Mouse (Mus musculus) G1E (cell line): ENCODE results near the gene Col19a1. TPM values are rescaled to one million over a fixed set of nuclear protein-coding genes. Genes with fewer than 3 reads are reported as not detected.

Experiments
- ATAC-seq: 2 replicates; pipeline ENCODE4 v1.8.0; 2016; ENCODE audit warnings: mild to moderate bottlenecking; ENCODE audit not compliant: insufficient number of reproducible peaks, poor library complexity, low FRiP score, severe bottlenecking; ENCODE audit errors: extremely low read depth
- DNase-seq: peaks from one replicate; pipeline ENCODE4 v3.0.0; 2012; ENCODE audit warnings: low spot score
- H3K27me3 ChIP-seq: 2 replicates; pipeline ENCODE4 v1.6.1; 2012; ENCODE audit warnings: mild to moderate bottlenecking, low read length, inconsistent platforms; ENCODE audit not compliant: insufficient read depth
- H3K36me3 ChIP-seq: replicated peaks from 2 replicates; pipeline ENCODE3; 2012; ENCODE audit warnings: mild to moderate bottlenecking, inconsistent platforms
- H3K4me1 ChIP-seq: 2 replicates; pipeline ENCODE4 v1.6.1; 2012; ENCODE audit warnings: low read depth, low read length, inconsistent platforms, mixed read lengths; ENCODE audit not compliant: insufficient read depth
- H3K4me3 ChIP-seq: 2 replicates; pipeline ENCODE4 v1.5.1; 2012; ENCODE audit warnings: low read depth, mild to moderate bottlenecking, inconsistent platforms, low read length, moderate library complexity, mixed read lengths
- H3K9me3 ChIP-seq: replicated peaks from 2 replicates; pipeline ENCODE4 v1.6.1; 2012; ENCODE audit warnings: inconsistent platforms
- CTCF ChIP-seq: IDR thresholded peaks from 2 replicates; pipeline ENCODE4 v1.5.1; 2012; ENCODE audit warnings: low read depth, low read length, inconsistent platforms, mixed read lengths
- GATA1 ChIP-seq: IDR thresholded peaks from 2 replicates; pipeline ENCODE4 v1.6.1; 2012; ENCODE audit warnings: borderline replicate concordance, low read length, inconsistent platforms, mixed read lengths
- GATA2 ChIP-seq: IDR thresholded peaks from 2 replicates; pipeline ENCODE4 v1.6.1; 2012; ENCODE audit warnings: low read depth, low read length, inconsistent platforms, borderline replicate concordance
- POLR2AphosphoS5 ChIP-seq: IDR thresholded peaks from 2 replicates; pipeline ENCODE4 v1.6.1; 2012; ENCODE audit warnings: low read depth, low read length, inconsistent platforms; ENCODE audit not compliant: insufficient replicate concordance
- TAL1 ChIP-seq: conservative IDR thresholded peaks from 2 replicates; pipeline ENCODE4 v1.6.1; 2012; ENCODE audit warnings: low read depth, low read length, inconsistent platforms, mixed read lengths
- polyA plus RNA-seq: library from polyadenylated mRNA; stranded (reverse); fragments of >175 nt; gene quantifications from 2 replicates; pipeline ENCODE4 v1.2.3, GENCODE M21; 2012
- total RNA-seq, 2 experiments: library from RNA; stranded (forward) in 1 of 2; stranded (reverse) in 1 of 2; fragments of 200-1000 nt in 1 of 2; fragments of >200 nt in 1 of 2; fragmentation: Nextera tagmentation in 1 of 2; gene quantifications; 2 replicates each; pipeline ENCODE4 v1.2.3; 2014 to 2017

Col19a1 gene
- total and polyA plus RNA-seq, 3 experiments, result 0.22 TPM; not detected in 2

DNA sequence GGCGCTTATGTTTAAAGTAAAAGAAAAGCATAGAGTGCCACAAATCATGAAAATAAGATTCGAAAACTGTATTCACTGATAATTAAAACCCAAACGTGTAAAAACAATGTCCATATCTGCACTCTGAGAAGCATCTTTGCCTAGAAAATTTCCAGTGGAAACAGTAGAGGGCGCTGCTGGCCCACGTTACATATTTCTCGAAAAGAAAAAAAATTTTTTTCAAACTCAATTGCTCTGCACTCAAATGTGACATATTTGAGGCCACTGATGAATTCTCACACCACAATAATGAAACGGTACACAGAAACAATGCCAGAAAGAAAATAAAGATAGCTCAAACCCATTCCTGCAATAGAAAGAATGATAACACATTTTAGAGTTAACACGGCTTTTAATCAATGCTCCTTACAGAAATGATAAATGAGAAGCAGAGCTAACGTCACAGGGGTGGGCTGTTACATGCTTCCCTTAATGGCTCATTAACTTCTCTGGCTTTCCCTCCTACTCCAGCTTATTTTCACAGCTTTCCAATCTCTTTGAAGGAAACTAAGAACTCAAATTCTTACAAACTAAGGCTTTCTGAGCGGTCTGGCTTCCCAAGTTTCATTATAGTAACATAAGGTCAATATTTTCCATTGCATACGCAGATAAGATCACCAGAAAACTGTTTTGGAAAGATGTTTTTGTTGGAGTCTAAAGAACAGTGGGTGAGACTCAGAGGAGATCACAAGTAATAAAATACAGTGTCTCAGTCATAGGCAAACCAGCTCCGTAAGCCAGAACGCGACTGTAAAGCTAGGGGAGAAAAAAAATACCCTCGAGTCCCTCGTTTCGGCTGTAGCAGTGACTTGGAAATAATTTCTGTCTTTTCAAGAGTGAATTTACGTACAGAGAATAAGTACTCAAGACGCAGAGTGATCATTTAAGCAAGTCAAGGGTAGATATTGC, 219.4 kb downstream of the Col19a1 start:
- no peaks in the 10 kb centered on the region for H3K36me3 ChIP-seq
- H3K4me3 ChIP-seq, result no peak overlapping the region
- no peak for ATAC-seq
- H3K27me3 ChIP-seq, result no peaks in the 10 kb centered on the region
- no peaks in the 10 kb centered on the region for H3K4me1 ChIP-seq
- DNase-seq, result no peak
- TF ChIP-seq CTCF (0 out of 2 replicates have a peak, but pooled peaks have one; percentile 29), GATA2 (no peak)
- H3K9me3 ChIP-seq, result no peaks in the 10 kb centered on the region

DNA sequence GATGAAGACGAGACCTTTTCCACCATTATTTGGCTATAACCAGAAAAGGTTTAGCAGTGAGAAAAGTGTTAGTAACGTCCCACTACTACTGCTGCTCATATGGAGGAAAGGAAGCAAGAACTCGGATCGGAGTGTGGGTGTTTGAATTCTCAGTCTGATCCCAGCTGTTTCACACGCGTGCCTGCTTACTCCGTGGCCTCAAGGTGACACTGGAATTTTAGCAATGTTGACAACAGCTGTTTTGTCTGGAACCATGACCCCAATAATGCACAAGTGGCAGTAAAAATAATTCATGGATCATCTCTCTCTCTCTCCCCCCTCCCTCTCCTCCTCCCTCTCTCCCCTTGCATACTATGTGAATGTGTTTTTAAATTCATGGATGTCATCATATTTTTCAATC, 222.5 kb downstream of the Col19a1 start:
- no peak overlapping the region for H3K4me3 ChIP-seq
- H3K4me1 ChIP-seq, result no peaks in the 10 kb centered on the region
- DNase-seq (no peak), ATAC-seq (no peak)
- no peaks in the 10 kb centered on the region for H3K36me3 ChIP-seq
- no peaks in the 10 kb centered on the region for H3K9me3 ChIP-seq
- TF ChIP-seq POLR2AphosphoS5, result no peak
- no peaks in the 10 kb centered on the region for H3K27me3 ChIP-seq

DNA sequence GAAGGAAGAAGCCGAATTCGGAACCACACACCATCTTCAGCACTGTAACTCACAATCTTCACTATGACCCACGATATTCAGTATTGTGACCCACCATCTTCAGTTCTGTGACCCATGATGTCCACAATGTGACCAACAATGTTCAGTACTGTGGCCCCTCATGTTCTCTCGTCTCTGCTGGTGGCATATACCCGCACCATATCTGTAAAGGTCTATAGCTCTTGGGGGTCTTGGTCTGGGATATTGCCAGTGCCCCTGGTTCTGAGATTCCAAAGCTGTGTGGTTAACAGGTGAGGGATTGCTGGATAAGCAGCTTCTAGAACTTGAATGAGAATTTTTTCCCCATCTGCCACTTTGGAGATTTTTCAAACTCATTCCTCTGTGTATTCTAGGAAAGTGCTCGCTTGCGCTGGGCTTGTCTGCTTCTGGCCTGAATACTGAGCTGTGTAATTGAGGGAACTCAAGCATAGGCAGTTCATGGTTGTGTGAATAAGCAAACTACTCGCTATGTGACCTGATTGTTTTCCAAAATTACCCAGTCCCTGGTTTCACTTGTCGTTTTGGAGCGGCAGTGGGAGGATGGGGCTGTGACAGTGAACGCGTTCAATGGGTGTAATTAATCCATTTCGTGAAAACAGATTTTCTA, 225.2 kb downstream of the Col19a1 start:
- H3K36me3 ChIP-seq, result no peaks in the 10 kb centered on the region
- no peaks in the 10 kb centered on the region for H3K27me3 ChIP-seq
- TF ChIP-seq GATA2, result no peak
- no peak for TF ChIP-seq CTCF
- no peak for TF ChIP-seq POLR2AphosphoS5
- TF ChIP-seq TAL1, result no peak
- TF ChIP-seq GATA1, result no peak
- ATAC-seq (no peak), DNase-seq (no peak)
- H3K4me3 ChIP-seq, result no peak overlapping the region
- H3K9me3 ChIP-seq, result no peaks in the 10 kb centered on the region
- no peaks in the 10 kb centered on the region for H3K4me1 ChIP-seq

DNA sequence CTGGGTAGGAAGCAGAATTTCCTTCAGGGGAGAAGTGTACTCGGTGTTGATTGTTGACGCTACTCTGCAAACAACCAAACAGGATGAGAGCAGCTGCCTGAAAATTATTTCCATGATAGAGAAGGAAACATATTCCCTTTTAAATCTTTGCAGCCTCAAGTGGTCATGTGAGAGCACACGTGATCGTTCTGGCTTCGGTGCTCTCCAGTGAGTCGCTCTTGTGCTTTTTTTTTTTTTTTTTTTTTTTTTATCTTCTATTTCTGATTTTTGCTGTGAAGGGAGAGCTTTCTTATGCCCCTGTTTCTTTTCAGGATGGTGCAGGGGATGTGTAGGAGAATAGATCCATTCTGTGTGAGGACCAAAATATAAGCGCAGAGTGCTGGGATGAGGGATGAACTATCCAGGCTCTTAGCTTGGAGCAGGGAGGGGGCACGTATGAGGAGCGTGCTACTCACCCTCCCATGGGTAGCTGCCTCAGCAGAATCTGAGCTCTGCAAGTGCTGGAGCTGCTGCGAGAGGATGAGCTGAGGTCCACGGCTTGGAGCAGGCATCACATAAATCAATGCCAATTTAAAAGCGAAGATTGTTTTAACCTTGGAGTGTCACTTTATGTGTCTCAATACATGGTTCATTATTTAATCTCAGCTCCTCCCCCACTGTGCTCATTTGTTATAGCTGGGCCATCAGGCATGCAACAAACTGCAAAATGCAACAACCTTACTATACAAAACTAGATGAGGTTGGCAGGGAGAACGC, 237.6 kb downstream of the Col19a1 start:
- H3K4me3 ChIP-seq, result no peak overlapping the region
- no peak for DNase-seq
- no peaks in the 10 kb centered on the region for H3K27me3 ChIP-seq
- TF ChIP-seq GATA2 (no peak), GATA1 (no peak), CTCF (no peak), TAL1 (no peak), POLR2AphosphoS5 (no peak)
- H3K9me3 ChIP-seq, result no peaks in the 10 kb centered on the region
- H3K36me3 ChIP-seq, result no peaks in the 10 kb centered on the region
- no peak for ATAC-seq
- H3K4me1 ChIP-seq, result no peaks in the 10 kb centered on the region

DNA sequence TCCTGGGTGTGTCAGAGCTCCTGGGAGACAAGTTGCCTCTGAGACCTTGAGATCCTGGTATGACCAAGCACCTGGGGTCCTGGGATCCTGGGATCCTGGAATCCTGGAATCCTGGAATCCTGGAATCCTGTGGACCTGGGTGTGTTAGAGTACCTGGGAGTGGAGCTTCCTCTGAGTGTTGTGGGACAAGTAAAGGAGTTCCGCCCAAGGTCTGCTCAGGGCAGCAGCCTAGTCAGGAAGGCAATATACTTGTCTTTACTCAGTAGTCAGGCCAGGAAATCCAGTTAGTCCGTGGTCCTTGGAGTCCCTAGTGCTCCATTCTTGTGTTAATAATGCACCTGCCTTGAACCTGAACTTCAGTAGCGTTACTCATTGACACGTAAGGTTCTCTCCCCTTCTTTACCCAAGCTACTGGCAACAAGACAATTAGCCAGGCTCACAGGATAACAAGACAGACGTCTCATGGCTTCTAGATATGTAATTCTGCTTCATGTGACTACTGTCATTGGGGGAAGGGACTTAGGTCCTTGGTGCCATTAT, 239.6 kb downstream of the Col19a1 start:
- no peaks in the 10 kb centered on the region for H3K27me3 ChIP-seq
- no peaks in the 10 kb centered on the region for H3K4me1 ChIP-seq
- no peak overlapping the region for H3K4me3 ChIP-seq
- no peaks in the 10 kb centered on the region for H3K9me3 ChIP-seq
- no peak for ATAC-seq
- H3K36me3 ChIP-seq, result no peaks in the 10 kb centered on the region
- TF ChIP-seq GATA1 (no peak), CTCF (no peak), GATA2 (no peak), POLR2AphosphoS5 (no peak), TAL1 (no peak)
- no peak for DNase-seq
